Mouse (Mus musculus) E14TG2a.4 (cell line): ENCODE measurements around the gene Gm17359.
"Not testable (repeated sequence)": the region's sequence is repeated elsewhere in the genome, so short reads cannot be mapped to it uniquely, and the experiment has no call there.

Experiments used
- H3K27me3 ChIP-seq: 2 replicates; pipeline ENCODE4 v1.6.1; 2014; ENCODE audit warnings: low read length, control low read depth; ENCODE audit not compliant: insufficient read depth
- H3K36me3 ChIP-seq: 2 replicates; pipeline ENCODE4 v1.6.1; 2014; ENCODE audit warnings: low read length, control low read depth; ENCODE audit not compliant: insufficient read depth
- H3K4me1 ChIP-seq: replicated peaks from 2 replicates; pipeline ENCODE4 v1.6.1; 2014; ENCODE audit warnings: low read depth, low read length, control low read depth
- H3K4me3 ChIP-seq: replicated peaks from 2 replicates; pipeline ENCODE4 v1.5.1; 2014; ENCODE audit warnings: mild to moderate bottlenecking, low read length
- H3K9me3 ChIP-seq: 2 replicates; pipeline ENCODE4 v1.6.1; 2014; ENCODE audit warnings: low read length, control low read depth
- CTCF ChIP-seq: conservative IDR thresholded peaks from 2 replicates; pipeline ENCODE4 v1.5.1; 2014; ENCODE audit warnings: low read length
- NANOG ChIP-seq: IDR thresholded peaks from 2 replicates; pipeline ENCODE4 v1.6.1; 2014; ENCODE audit warnings: borderline replicate concordance, low read length, mixed read lengths
- POU5F1 ChIP-seq: IDR thresholded peaks from 2 replicates; pipeline ENCODE4 v1.6.1; 2014; ENCODE audit warnings: low read length, borderline replicate concordance

Gm17359 gene

GRCm38 (mm10) chr3:79440976-79441491, 104.6 kb downstream of the Gm17359 start:
- H3K4me1 ChIP-seq, result peaks cover 12% of the 10 kb centered on the region
- no peaks in the 10 kb centered on the region for H3K36me3 ChIP-seq
- H3K27me3 ChIP-seq, result peaks cover 35% of the 10 kb centered on the region
- TF ChIP-seq NANOG (no peak), CTCF (no peak), POU5F1 (no peak)
- no peak overlapping the region for H3K4me3 ChIP-seq
- no peaks in the 10 kb centered on the region for H3K9me3 ChIP-seq

- no peaks in the 10 kb centered on the region for H3K36me3 ChIP-seq
- peaks cover 13% of the 10 kb centered on the region for H3K27me3 ChIP-seq
- no peak for TF ChIP-seq NANOG
- TF ChIP-seq POU5F1, result no peak
- peak; percentile 21; the same call in 1 of the 2 replicates for TF ChIP-seq CTCF
- H3K9me3 ChIP-seq, result no peaks in the 10 kb centered on the region
- H3K4me3 ChIP-seq, result no peak overlapping the region
- no peaks in the 10 kb centered on the region for H3K4me1 ChIP-seq
Observed at GRCm38 (mm10) chr3:79443850-79444249, 107.4 kb downstream of the Gm17359 start.

- TF ChIP-seq NANOG (no peak), POU5F1 (no peak), CTCF (no peak)
- Histone ChIP-seq H3K27me3 (peaks cover 8% of the 10 kb centered on the region), H3K4me1 (no peaks in the 10 kb centered on the region), H3K4me3 (no peak overlapping the region), H3K36me3 (no peaks in the 10 kb centered on the region), H3K9me3 (no peaks in the 10 kb centered on the region)
Observed at GRCm38 (mm10) chr3:79445041-79445440, 108.6 kb downstream of the Gm17359 start.

DNA sequence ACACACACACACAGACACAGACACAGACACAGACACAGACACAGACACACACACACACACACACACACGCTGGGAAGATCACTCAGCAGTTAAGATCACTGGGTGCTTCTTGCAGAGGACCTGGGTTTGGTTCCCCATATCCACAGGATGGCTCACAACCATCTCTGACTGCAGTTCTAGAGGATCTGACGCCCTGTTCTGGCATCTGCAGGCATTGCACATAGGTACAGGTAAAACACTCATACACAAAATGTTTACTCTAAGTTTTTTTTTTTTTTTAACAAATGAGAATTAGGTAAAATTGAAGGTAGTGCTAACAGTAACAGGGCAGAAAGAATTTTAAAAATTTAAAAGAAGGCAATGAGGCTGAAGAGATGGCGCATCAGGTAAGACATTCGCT, 109.7 kb downstream of the Gm17359 start:
- Histone ChIP-seq H3K4me3 (no peak overlapping the region), H3K36me3 (no peaks in the 10 kb centered on the region), H3K27me3 (peaks cover 4% of the 10 kb centered on the region), H3K9me3 (no peaks in the 10 kb centered on the region), H3K4me1 (no peaks in the 10 kb centered on the region)
- TF ChIP-seq POU5F1, result no peak
- TF ChIP-seq CTCF, result peak; percentile 76

DNA sequence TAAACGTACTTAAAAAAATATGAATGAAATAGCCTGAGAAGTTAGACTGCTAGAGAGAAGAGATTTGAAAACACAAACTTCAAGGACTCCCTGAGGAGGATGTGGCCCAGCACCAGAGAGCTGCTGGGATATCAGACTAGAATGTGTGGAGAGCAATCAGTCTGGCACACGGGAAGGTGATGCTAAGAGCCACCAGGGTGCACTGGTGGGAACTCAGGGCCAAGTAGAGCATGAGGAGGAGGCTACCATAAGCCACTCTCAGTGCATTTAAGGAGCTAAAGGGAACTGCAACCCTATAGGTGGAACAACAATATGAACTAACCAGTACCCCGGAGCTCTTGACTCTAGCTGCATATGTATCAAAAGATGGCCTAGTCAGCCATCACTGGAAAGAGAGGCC, 110.2 kb downstream of the Gm17359 start:
- not testable (repeated sequence) for H3K4me1 ChIP-seq, H3K4me3 ChIP-seq, H3K9me3 ChIP-seq, H3K36me3 ChIP-seq, H3K27me3 ChIP-seq

DNA sequence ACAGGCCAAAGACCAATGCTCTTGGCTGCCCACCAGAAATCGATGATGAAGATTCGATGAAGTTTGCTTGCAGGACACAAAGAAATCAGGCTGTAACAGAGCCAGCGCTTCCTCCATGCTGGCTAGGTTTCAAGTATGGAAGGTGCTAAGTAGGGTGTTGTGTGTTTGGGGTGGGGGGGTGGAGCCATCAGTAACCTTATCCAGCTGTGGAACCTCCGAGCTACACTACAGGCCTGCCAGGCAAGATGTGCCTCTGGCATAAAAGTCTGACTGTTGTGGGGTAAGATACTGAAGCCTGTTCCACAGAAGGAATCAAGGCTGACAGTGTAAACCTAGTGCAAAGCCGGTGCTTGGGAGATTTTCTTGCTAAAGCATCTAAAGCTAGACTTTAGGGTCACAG, 112.0 kb downstream of the Gm17359 start:
- peaks cover 7% of the 10 kb centered on the region for H3K4me1 ChIP-seq

DNA sequence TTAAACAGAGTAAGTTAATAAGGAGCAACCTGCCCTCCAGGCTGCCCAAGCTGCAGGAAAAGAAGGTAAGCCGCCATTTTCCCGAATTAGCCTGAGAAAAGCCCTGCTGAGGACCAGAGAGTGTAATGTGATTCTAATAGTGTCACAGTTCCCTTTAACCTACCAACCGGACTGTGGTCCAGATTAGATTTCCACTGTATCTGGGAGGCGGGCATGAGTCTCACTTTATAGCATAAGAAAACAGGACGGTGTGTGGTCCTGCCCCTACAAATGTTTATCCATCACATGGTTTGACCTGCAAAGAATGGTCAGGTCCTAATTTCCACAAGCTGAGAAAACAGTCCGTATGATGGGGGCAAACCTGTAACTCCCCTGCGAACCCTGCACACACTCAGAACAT, 112.9 kb downstream of the Gm17359 start:
- H3K4me1 ChIP-seq, result peaks cover 7% of the 10 kb centered on the region
- no peaks in the 10 kb centered on the region for H3K9me3 ChIP-seq
- no peak overlapping the region for H3K4me3 ChIP-seq
- no peaks in the 10 kb centered on the region for H3K36me3 ChIP-seq
- TF ChIP-seq POU5F1 (no peak), NANOG (no peak), CTCF (no peak)
- H3K27me3 ChIP-seq, result no peaks in the 10 kb centered on the region

More for the DNA sequence above, 112.0 kb downstream of the Gm17359 start:
- no peaks in the 10 kb centered on the region for H3K9me3 ChIP-seq
- H3K27me3 ChIP-seq, result no peaks in the 10 kb centered on the region
- no peaks in the 10 kb centered on the region for H3K36me3 ChIP-seq
- TF ChIP-seq CTCF (no peak), POU5F1 (no peak), NANOG (no peak)
- H3K4me3 ChIP-seq, result no peak overlapping the region

DNA sequence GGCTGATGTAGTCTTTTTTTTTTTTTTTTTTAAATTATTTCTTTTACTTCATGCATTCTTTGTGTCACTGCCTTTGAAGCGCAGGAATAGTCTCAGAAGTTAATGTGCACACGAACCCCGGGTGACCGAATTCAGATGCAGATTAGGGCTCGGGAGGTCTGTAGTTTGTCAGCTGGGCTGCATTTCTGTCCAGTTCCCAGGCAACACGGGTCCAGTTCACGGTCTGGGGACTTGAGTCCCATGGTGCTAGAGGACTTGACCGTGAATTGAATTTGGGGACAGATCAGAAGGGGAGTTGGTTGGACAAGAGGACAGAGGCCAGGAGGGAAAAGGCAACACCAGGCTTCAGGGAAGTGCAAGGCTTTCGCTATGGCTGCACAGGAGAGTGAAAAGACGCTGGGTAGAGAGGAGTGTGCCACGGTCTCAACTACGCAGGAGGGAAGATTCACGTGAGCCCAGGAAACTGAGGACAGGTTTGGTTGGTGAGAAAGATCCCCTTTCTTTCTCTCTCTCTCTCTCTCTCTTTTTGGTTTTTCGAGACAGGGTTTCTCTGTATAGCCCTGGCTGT, 116.3 kb downstream of the Gm17359 start:
- H3K27me3 ChIP-seq, result no peaks in the 10 kb centered on the region
- H3K9me3 ChIP-seq, result no peaks in the 10 kb centered on the region
- H3K4me1 ChIP-seq, result peaks cover 7% of the 10 kb centered on the region
- H3K36me3 ChIP-seq, result peaks cover 10% of the 10 kb centered on the region
- no peak for TF ChIP-seq POU5F1
- TF ChIP-seq CTCF, result no peak
- TF ChIP-seq NANOG, result no peak
- H3K4me3 ChIP-seq, result no peak overlapping the region

DNA sequence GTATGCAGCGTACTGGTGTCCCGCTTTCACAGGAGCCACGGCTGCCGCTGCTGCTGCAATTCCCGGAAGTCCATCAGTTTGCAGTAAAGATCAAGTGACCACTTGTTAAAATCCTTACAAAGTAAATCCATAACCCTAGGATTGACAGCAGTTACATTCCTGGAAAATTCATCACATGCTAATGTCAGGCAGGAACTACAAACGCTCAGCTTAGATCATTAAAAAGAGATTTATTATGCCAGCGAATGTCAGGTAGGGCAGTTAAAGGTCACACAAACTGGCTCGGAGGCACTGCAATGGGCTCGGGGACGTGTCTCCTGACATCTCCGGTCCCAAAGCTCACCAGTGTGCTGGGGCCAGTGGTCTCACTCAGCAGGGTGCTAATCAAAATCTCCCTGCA, 119.3 kb downstream of the Gm17359 start:
- H3K27me3 ChIP-seq, result no peaks in the 10 kb centered on the region
- H3K4me1 ChIP-seq, result peaks cover 7% of the 10 kb centered on the region
- H3K9me3 ChIP-seq, result no peaks in the 10 kb centered on the region
- H3K4me3 ChIP-seq, result no peak overlapping the region
- TF ChIP-seq CTCF, result no peak
- TF ChIP-seq NANOG, result no peak
- no peak for TF ChIP-seq POU5F1
- peaks cover 32% of the 10 kb centered on the region for H3K36me3 ChIP-seq
